Mouse (Mus musculus): ENCODE results near the gene 4930539E08Rik.

4930539E08Rik gene

GRCm38 (mm10) chr17:28863926-28864325 lies 51.2 kb downstream of the 4930539E08Rik start:
- DNase-seq (ENCODE audit: low read depth in 2 of 2, low spot score in 2 of 2): no peak

- DNase-seq (ENCODE audit: low read depth in 2 of 2, low spot score in 2 of 2): no peak
Observed at GRCm38 (mm10) chr17:28858205-28858604, 56.9 kb downstream of the 4930539E08Rik start, which contains the start of gene Pnpla1. TSS of gene Pnpla1 (plus strand) at chr17:28858411.

- DNase-seq (ENCODE audit: low read depth in 2 of 2, low spot score in 2 of 2): no peak
Observed at GRCm38 (mm10) chr17:28856030-28856429, 59.1 kb downstream of the 4930539E08Rik start.

GRCm38 (mm10) chr17:28855166-28855885 lies 59.8 kb downstream of the 4930539E08Rik start:
- DNase-seq (ENCODE audit: low read depth in 2 of 2, low spot score in 2 of 2): peak; percentile 23 to 47

GRCm38 (mm10) chr17:28854377-28854776 lies 60.7 kb downstream of the 4930539E08Rik start:
- no peak for DNase-seq (ENCODE audit: low read depth in 2 of 2, low spot score in 2 of 2)

- DNase-seq (ENCODE audit: low read depth in 2 of 2, low spot score in 2 of 2): no peak
Observed at GRCm38 (mm10) chr17:28850511-28850910, 64.6 kb downstream of the 4930539E08Rik start.

- no peak for DNase-seq (ENCODE audit: low read depth in 2 of 2, low spot score in 2 of 2)
Observed at GRCm38 (mm10) chr17:28846974-28847617, 68.0 kb downstream of the 4930539E08Rik start.
